Mouse (Mus musculus) kidney, postnatal 14 days (tissue): ENCODE data around the gene BC024978.

ENCODE experiments used
- DNase-seq: peaks from one replicate; pipeline ENCODE4 v3.0.0; 2022; ENCODE audit warnings: mixed read lengths

BC024978 gene

GRCm38 (mm10) chr7:27259771-27260170 is 64.2 kb downstream of the BC024978 start:
- DNase-seq = no peak
